Mouse (Mus musculus): ENCODE measurements at regions not wholly inside any gene's neighbourhood (a gene's known extent, or its start where the extent isn't known, plus 50 kb on each side); places are given as distances from the start of the nearest gene placed in this dataset.
"Not testable (repeated sequence)": the region's sequence is repeated elsewhere in the genome, so short reads cannot be mapped to it uniquely, and the experiment has no call there.

DNA sequence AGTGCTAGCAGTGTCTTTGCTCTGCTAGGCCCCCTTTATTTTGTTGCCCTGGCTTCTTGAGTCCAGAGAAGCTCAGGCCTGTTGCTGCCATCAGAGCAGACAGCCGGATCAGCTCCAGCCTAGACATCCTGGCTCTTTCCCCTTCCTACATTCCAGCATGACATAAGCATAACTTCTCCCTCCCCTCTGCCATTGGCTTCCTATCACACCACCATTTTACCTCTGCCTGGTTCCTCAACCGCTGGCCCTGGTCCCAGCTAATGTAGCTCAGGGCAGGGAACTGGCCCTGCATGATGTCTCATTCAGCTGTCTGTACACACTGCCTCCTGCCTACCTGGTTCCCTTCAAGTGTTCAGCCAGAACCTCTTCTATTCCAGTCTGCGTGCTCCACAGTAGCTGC lies 146.5 kb downstream of the Tmem121 start:
- ATAC-seq (ENCODE audit: poor library complexity, severe bottlenecking): no peak

DNA sequence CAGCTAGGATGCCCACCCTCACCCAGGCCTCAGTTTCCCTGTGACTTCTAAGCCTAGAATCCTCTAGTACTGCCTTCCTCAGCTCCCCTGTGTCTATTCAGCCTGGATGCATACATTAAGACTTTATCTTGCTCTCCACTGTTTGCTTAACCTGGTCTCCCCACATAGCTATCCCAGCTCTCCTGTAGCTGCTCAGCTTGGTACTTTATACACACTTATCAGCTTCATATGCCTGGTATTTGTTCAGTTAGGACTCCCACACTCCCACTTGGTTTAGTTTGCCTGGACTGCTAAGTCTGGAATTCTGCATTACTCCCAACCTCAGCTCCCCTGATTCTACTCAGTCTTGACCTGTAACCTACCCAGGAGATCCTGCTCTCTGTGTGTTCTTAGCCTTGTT lies 147.7 kb downstream of the Tmem121 start:
- no peak for ATAC-seq (ENCODE audit: poor library complexity, severe bottlenecking)

DNA sequence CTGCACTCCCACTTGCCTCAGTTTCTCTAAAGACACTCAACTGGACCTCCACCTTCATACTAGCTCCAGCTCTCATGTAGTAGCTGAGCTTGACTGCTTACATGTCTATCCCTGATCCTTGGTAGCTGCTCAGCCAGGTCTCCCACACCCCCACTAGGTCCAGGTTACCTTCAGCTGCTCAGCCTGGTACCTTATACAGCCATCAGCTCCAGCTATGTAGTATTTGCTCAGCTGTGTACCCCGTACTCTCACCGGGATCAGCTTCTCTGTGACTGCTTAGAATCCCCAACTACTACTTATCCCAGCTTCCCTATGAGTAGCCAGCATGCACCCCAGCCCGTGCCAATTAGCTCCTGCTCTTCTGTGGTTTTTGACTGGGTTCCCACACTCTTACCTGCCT lies 148.1 kb downstream of the Tmem121 start:
- ATAC-seq (ENCODE audit: poor library complexity, severe bottlenecking): not testable (repeated sequence)

DNA sequence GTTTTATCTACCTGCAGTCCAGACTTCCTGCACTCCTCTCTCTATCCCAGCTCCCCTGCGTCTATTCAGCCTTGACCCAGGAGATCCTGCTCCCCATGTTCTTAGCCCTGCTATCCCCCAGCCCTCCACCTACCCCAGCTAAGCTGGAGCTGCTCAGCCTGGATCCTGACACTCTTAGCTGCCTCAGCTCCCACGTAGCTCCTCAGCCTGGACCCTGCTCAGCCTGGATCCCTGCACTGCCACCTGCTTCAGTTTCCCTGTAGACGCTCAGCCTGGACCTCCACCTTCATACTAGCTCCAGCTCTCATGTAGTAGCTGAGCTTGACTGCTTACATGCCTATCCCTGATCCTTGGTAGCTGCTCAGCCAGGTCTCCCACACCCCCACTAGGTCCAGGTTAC lies 151.5 kb downstream of the Tmem121 start:
- ATAC-seq (ENCODE audit: poor library complexity, severe bottlenecking): no peak

DNA sequence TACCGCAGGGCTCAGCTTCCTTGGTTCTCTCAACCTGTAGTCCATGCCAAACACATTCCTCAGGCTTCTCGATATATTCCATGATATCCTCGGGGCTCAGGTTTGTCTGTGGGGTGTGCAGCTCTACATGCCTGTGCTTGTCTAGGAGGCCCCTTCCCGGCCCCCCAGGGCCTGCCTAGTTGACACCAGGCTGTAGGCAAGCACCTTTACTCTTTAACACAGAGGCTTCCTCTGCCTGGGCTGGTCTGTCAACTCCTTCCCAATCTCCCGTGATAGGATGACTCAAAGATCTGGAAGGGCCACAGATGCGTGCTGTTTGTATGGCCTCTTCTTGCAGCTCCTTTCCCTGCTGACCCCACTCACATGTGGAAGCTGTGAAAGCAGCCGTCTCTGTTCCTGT lies 150.4 kb upstream of the Adam6b start:
- ATAC-seq (ENCODE audit: poor library complexity, severe bottlenecking): no peak

DNA sequence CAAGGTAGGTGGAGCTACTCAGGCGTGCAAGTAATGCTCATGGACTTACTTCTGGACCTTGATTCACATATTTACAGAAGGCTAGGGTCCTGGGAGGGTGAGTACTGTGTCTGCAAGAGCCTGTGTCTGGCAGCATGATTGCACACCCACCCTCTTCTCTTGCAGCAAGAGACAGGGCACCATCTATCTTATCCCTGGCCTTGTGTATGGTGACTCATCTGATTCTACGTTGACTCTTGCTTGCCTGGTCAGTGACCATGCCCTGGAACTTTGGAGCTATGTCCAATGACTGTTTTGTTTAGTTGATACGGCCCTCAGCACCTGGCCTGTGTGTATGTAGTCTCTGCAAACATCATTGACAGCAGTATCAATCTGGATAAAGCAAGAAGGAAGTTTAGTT lies 148.3 kb upstream of the Adam6b start:
- ATAC-seq (ENCODE audit: poor library complexity, severe bottlenecking): no peak

DNA sequence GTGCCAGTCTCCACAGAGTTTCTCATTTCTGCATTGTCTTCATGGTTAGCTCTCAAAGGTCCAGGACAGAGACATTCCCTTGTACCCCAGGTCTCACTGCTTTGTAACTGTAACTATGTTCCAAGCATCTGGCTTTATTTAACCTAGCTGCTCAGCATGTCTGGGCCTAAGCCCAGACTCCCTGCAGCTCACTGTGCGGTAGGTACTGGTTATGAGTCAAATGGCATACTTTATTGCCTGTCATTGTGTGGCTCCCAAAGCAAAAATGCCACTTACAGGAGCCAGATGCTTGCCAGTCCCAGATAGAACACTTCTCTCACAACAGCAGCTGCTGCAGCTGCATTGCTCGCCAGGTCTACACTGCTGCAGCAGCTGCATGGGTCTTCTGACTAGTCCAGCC lies 134.2 kb upstream of the Adam6b start:
- ATAC-seq (ENCODE audit: poor library complexity, severe bottlenecking): no peak

DNA sequence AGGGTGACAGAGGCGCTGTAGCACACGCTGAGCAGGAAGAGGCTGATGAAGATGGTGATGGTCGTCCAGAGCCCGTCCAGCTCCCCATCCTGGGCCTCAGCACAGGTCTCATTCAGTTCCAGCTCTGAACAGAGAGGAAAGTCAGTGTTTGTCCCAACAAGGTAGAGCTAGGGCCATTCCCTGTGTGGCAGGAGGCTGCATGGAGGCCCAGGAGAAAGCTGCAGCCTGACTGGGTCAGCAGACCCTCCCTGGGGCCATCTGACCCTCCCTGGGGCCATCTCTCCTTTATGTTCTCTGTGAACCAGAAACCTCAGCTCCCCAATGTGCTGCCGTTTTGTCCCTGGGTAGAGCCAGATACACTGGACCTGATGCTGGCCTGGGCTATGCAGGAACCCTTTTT lies 131.2 kb upstream of the Adam6b start:
- ATAC-seq (ENCODE audit: poor library complexity, severe bottlenecking): no peak

DNA sequence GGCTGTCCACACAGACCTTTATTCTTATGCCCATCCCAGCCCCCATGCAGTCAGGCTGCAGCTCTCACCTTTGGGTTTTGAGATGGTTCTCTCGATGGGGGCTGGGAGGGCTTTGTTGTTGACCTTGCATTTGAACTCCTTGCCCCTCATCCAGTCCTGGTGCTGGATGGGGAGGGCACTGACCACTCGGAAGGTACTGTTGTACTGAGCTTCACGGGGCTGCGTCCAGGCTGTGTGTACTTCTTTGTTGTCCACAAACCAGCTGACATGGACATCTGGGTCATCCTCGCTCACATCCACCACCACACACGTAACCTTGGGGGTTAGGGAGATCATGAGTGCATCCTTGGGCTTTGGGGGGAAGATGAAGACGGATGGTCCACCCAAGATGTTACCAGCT lies 129.3 kb upstream of the Adam6b start:
- no peak for ATAC-seq (ENCODE audit: poor library complexity, severe bottlenecking)

DNA sequence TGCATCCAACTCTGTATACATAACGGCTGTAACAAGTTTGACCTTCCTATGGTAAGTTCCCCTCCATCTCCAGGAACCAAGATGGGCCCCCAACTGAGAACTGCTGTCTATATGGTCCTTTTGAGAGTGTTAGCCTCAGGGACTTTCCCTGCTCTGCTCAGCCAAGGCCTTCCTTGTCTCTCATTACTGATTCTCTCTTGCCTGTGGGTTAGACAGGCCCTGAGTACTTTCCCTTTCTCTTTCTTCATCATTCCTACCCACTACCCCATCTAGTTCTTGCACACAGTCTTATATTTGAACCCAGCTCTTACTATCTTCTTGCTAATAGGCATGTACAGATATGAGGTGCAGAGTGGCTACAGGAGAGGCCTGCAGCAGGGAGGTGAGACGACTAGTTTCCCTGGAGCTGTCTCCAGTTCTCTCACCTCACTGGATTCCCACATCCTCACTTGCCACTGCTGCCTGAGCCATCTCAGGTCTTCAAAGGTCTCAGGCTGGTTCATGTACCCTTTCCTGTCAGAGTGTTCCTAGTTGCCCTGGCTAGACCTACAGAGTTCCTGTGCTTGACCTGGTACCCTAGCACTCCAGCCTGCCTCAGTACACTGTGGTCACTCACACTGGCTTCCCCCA lies 126.8 kb upstream of the Adam6b start:
- ATAC-seq (ENCODE audit: poor library complexity, severe bottlenecking): no peak

DNA sequence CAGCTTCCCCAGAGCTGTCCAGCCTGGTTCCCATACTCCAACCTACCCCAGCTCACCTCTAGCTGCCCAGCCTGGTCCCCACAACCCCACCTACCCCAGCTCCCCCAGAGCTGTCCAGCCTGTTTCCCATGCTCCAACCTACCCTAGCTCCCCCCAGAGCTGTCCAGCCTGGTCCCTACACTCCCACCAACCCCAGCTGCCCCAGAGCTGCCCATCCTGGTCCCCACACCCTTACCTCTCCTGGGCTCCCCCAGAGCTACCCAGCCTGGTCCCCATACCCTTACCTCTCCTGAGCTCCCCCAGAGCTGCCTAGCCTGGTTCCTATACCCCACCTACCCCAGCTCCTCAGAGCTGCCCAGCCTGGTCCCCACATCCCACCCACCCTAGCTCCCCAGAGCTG lies 125.3 kb upstream of the Adam6b start:
- ATAC-seq (ENCODE audit: poor library complexity, severe bottlenecking): no peak

DNA sequence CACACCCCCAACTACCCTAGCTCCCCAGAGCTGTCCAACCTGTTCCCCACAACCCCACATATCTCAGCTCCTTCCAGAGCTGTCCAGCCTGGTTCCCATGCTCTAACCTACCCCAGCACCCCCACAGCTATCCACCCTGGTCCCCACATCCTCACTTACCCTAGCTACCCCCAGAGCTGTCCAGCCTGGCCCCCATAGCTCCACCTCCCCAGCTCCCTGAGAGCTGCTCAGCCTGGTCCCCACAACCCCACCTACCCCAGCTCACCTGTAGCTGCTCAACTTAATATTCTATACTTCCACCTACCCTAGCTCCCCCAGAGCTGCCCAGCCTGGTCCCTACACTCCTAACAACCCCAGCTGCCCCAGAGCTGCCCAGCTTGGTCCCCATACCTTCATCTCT lies 124.9 kb upstream of the Adam6b start:
- no peak for ATAC-seq (ENCODE audit: poor library complexity, severe bottlenecking)

DNA sequence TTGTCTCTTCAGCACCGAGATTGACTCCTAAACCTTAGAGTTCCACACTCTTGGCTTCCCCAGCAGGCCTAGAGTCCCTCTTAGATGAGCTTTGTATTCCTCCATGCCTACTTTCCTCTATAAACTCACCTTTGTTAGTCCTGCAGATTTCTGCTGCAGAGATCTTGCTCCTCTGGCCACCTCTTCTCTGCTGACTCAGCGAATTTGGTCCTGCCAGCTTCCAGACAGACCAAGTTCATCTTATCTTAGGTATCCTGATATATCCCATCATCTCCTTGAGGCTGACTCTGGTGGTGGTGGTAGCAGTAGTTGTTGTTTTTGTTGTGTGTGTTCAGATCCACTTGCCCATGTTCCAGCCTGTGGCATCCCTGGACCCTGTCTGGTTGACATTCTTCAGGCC lies 123.5 kb upstream of the Adam6b start:
- no peak for ATAC-seq (ENCODE audit: poor library complexity, severe bottlenecking)

DNA sequence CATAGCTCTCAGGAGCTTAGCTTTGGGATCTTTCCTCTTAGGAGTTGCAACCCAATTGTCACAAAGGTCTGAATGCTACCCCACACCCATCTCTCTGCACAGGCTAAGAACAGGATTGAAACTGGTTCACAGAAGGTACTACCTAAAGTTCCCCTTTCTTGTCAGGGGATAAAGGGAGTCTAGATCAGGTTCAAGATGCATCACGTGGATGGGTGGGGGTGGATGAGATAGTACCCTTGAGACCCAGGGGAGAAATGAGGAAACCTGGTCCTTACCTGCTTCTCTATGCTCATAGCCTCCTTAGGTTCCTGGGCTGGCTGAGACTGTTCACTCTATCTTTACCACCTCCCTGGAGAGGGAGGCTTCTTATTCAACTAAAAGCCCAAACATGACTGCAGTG lies 122.9 kb upstream of the Adam6b start:
- no peak for ATAC-seq (ENCODE audit: poor library complexity, severe bottlenecking)

DNA sequence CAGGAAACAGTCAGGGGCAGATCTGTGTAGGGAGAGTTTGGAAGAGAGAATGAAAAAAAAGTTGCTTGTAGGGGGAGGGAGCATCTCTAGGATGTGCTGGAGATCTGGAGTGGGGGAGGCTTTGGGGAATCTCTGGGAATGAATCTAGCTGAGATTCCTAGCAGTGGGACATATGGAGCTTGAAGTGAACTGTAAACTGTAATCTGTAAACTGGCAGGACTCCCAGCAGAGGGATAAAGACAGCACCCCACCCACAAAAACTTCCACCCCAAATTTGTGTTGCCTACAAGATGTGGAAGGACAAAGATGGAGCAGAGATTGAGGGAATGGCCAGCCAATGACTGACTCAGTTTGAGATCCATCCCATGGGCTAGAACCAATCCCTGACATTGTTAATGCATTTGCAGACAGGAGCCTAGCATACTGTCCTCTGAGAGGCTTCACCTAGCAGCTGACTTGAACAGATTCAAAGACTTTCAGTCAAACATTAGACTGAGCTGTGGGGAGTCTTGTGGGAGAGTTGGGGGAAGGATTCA lies 87.7 kb upstream of the Adam6b start:
- no peak for ATAC-seq (ENCODE audit: poor library complexity, severe bottlenecking)

DNA sequence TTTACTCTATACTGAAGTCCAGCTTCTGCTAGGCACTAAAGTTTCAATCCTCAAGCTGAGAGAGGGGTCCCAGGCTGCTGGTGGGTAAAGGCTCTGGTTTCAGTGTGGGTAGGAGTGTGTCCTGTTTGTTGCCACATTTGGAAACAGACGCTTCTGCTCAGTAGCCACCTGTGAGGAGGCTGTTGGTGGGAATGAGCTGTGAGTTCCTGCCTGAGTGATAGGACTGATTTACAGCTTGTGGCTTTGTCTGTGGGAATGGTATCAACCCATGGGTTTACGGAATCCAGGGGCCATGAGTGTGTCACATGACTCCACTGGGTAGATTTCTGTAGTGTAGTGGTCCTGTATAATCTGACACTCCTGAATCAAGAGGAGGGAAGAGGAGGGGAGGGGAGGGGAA lies 86.5 kb upstream of the Adam6b start:
- no peak for ATAC-seq (ENCODE audit: poor library complexity, severe bottlenecking)

DNA sequence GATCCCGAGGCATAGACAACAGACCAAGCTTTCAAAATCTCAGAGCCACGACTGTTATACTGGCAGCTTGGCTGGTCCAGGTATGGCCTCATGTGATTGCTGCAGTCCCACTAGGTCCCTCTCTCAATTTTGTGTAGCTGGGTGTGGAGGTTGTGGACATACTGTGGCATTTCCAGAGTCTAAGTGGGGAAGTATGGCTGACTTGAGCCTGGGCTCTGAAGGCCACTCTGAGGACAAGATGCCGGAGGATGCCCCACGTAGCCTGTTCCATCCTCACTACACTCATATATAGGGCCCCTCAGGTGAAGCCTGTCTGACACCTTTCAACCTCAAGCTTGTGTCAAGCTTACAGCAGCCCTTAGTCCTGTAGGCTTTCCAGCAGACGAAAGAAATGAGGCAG lies 78.2 kb upstream of the Adam6b start:
- no peak for ATAC-seq (ENCODE audit: poor library complexity, severe bottlenecking)

DNA sequence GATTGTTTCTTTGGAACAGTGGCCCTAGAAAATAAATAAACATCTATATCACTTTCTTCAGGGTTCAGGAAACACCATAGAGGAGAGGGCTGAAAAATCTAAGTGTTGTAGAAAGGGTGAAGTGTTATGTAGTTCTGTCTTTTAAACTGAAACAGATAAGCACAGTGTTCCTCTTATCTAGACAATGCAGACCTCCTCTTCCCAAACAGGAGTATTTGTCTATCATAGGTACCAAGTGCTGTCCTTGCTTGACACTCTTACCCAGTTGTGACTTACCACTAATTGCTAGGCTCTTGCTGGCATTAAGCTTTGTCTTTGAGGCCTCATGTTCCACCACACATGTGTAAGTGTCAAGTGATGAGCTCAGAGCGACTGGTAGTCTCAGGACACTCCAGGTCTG lies 75.3 kb upstream of the Adam6b start:
- no peak for ATAC-seq (ENCODE audit: poor library complexity, severe bottlenecking)

DNA sequence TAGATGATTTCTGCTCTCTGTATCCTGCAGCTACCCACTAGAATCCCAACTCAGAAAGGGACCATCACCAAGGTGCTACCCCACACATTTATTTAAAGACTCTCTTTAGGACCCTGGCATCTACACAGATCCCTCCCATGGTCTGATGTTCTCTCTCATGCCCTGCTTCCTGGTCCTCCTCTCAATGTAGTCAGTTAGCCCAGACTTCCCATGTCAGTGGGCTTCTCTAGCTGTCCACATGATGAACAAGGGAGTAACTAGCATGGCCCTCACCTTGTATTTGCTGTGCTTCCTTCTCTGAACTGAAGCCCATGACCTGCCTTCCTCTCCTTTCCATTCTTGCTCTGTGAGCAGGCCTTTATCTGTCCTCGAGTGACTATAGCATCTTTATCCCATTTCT lies 71.8 kb upstream of the Adam6b start:
- no peak for ATAC-seq (ENCODE audit: poor library complexity, severe bottlenecking)

DNA sequence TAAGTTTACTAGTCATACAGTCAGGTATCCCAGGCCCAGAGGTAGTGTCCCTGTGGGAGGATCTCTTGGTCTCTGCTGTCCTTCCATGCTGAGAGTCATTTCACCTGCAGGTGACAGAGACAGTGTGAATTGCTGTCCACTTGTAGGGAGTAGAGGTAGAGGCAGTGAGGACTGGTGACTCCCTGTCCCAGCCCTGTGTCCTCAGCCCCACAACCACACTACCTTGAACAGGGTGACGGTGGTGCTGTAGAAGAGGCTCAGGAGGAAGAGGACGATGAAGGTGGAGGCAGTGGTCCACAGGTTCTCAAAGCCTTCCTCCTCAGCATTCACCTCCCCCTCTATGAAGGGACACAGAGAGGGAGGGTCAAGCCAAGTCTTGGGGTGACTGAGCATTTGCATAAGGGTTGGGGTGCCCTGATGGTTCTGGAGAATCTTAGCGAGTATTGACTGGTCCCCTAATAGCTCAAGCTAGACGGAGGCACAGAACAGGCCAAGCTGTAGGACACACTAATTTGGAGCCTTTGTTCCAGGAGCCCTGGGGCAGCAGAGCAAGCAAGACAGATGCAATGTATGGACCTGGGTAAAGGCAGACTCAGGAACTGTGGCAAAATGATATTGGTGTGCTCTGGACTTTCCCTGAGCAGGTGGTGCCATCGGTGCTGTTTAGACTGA lies 70.4 kb upstream of the Adam6b start:
- ATAC-seq (ENCODE audit: poor library complexity, severe bottlenecking): no peak

DNA sequence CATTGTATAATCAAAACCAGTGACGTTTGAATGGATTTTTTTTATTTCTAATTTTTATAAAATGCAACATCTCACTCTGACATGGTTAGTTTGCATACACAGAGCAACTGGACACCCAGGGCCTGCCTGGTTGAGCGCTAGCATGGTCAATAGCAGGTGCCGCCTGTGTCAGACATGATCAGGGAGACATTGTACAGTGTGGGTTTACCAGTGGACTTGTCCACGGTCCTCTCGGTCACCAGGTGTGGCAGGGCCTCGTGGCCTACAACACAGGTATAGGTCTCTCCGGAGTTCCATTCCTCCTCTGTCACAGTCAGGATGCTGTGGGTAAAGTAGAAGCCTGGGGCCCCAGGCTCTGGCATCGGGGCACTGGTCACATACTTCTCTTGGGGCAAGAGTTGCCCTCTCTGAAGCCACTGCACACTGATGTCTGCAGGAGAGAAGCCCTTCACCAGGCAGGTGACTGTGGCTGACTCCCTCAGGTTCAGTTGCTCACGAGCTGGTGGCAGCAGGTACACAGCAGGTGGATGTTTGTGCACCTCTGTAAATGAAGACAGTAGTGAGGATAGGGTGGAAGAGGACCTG lies 68.5 kb upstream of the Adam6b start:
- no peak for ATAC-seq (ENCODE audit: poor library complexity, severe bottlenecking)
